Mouse (Mus musculus) kidney, postnatal 36 days (tissue): Measurements from ENCODE around the gene Ccnb1ip1.
"Not testable (repeated sequence)": the region's sequence is repeated elsewhere in the genome, so short reads cannot be mapped to it uniquely, and the experiment has no call there.

Source experiments
- DNase-seq, 2 experiments: peaks; one replicate each; pipeline ENCODE4 v3.0.0; 2021 to 2022; ENCODE audit warnings: mixed read lengths in 2 of 2

The Ccnb1ip1 gene

DNA sequence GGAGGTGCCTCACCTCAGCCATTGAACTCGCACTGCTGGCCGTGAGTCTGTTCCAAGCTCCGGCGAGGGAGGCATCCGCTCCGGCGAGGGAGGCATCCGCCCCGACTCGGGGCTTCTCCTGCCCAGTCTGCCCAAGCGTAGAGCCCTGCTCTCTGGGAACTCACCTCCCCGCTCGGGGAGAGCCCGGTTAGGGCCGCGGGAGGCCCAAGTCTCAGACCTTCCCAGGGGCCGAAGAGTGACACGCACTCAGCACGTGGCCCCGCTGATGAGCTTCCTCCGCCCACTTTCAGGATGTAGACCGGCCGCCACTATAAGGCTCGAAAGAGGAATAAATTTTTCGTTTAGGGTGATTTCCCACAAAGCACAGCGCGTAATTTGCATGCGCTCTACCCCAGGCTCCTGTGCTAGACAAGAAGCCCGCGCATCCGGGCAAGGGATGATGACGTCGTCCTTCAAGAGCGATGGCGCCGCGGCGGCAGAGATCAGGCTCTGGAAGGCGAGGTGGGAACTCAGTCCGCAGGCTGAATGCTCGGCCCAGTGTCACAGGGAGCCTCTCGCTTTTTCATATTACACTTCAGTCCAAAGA lies at the start of gene Ccnb1ip1, which contains the start of gene Parp2:
Gene Ccnb1ip1, minus strand, starts transcription at position 246 of the 586 bp plus-strand sequence.
Gene Parp2, plus strand, starts transcription at position 355 of the 586 bp plus-strand sequence.
- DNase-seq: peak; percentile 94 to 96

DNA sequence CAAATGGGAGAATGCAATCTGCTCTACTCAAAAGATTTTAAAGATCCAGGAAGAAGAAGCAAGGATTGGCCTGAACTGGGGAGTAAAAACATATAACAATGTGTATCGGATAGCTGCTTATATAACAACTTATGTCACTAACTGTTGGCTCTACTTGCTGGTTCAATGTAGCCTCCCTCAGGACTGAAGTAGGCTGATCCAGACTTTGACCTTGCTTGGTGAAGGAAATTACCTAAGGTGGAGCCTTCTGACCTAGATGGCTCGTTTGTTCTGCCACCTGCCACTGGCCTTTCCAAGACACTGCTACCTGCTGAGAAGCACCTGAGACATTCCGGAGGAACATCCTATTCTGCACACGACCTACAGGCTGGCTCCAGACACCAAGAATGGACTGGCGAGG lies 48.3 kb upstream of the Ccnb1ip1 start:
- DNase-seq: peak in 1 of 2 experiments; percentile 9

GRCm38 (mm10) chr14:50837236-50837635 lies 29.7 kb upstream of the Ccnb1ip1 start:
- DNase-seq: peak in 1 of 2 experiments; percentile 58

DNA sequence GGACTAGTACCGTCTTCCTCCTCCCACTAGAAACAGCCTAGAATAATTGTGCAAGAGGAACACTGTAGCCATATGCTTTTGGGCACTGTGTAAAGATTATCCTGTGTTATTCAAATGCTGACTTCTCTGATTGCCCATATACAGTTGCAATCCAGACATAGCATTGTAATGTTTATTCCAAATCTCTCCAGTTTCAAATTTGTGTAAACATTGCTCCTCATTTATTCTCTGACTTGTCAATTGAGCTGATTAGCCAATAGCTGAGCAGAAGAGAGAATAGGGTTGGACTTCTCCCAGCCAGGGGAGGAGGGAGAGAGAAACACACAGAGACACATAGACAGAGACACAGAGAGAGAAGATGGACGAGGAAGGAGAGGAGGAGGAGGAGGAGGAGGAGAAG lies 26.9 kb upstream of the Ccnb1ip1 start:
- DNase-seq: no peak

DNA sequence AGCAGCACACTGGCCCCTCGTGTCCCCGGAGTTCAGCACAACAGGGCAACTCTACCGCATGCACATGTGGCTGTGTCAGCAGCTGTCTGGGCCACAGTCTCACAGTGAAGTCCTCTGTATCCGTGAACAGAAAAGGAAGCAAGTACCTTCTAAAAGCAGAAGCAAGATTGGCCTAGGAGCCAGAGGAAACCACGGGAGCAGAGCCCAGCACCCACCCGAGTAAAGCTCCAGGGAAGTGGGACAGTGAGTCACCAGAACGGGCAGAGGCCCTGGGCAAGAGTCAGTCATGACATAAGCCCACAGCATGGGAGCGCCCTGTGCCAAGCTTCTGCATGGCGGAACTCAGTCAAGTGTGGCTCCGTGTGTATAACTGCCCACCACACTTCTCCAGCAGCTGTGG lies 26.4 kb upstream of the Ccnb1ip1 start:
- no peak for DNase-seq

- no peak for DNase-seq
These were observed 22.3 kb upstream of the Ccnb1ip1 start for GRCm38 (mm10) chr14:50829878-50830277.

DNA sequence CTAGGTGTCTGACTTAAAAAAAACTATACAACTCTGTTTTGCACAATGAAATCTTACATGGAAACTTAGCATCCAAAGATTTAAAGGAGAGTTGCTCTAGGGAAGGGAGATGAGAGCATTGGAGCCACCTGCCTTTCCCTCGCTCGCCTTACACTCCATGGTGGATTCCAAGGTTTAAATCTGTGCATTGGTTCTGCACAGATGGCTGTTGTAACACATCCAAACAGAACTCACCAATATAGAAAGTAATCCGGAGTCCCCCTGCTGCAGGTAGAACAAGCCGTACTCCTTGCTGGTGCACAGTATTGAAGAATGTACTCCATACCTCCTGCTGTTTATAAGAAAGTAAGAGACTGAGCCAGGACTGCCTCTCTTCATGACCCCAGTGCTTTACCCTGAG lies 19.0 kb upstream of the Ccnb1ip1 start:
- no peak for DNase-seq

- no peak for DNase-seq
These were observed 16.7 kb upstream of the Ccnb1ip1 start for GRCm38 (mm10) chr14:50824219-50824618.

DNA sequence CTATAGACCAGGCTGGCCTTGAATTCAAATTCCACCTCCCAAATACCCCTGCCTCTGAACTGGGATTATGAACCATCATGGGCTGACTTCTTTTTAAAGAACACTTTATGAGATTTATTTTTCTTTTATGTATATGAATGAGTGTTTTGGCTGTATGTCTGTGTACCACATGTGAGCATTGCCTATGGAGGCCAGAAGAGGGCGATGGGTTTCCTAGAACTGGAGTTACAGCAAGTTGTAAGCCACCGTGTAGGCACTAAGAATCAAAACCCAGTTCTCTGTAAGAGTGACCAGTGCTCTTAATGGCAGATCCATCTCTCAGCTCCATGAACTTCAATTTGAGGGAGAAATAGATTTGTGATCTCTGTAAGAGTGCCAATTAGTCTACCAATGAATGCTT lies 15.7 kb upstream of the Ccnb1ip1 start:
- no peak for DNase-seq

GRCm38 (mm10) chr14:50813060-50813459 lies 5.5 kb upstream of the Ccnb1ip1 start:
- DNase-seq: no peak

GRCm38 (mm10) chr14:50806469-50806868 lies 1.1 kb downstream of the Ccnb1ip1 start:
- DNase-seq: not testable (repeated sequence)

DNA sequence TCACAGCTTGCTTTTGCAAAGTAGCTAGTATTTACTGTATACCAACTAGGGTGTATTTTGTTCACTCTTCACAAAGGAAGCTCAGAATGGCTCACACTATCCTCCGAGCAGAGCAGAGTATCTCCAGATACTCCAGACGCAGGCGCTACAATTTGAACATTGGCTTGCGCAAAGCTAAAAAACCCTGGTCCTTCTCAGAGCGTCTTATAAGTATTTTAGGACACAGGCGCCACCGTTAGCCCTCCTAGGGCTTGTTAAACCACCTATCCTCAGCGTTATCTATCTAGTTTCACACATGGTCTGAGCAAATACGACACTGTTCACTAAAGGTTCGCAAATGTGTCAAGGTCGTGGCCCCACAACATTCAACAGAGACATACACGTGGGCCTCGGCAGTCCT lies 2.8 kb downstream of the Ccnb1ip1 start:
- DNase-seq: no peak

DNA sequence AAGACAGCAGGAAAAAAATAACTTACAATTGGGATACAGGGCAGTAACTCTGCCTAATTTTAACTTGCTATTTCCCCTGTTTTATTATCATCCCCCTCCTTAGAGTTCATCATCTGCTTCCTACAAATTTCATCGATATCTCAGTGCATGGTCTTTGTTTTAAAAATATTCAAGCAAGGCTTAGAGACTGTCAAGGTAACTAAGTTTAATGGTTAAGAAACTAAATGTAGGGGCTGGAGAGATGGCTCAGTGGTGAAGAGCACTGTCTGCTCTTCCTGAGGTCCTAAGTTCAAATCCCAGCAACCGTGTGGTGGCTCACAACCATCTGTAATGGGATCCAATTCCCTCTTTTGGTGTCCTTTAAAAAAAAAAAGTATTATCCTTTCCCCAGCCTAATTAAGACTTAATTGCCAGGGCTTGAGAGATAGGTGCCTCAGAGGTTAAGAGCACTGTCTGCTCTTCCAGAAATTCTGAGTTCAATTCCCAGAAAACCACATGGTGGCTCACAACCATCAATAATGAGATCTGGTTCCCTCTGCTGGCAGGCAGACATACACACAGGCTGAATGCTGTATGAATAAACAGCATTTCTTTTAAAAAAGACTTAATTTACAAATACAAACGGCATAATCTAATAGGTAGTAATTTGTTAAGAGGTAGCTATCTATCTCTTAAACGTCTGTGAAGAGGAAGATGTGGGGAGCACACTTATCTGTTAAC lies 4.5 kb downstream of the Ccnb1ip1 start:
- peak; percentile 17 to 45 for DNase-seq

GRCm38 (mm10) chr14:50802441-50802840 lies 5.1 kb downstream of the Ccnb1ip1 start:
- no peak for DNase-seq

- peak; percentile 40 to 46 for DNase-seq
These were observed 7.9 kb downstream of the Ccnb1ip1 start for GRCm38 (mm10) chr14:50799502-50800259.

- DNase-seq: peak; percentile 13 to 52
These were observed 9.0 kb downstream of the Ccnb1ip1 start for GRCm38 (mm10) chr14:50798512-50798911.

DNA sequence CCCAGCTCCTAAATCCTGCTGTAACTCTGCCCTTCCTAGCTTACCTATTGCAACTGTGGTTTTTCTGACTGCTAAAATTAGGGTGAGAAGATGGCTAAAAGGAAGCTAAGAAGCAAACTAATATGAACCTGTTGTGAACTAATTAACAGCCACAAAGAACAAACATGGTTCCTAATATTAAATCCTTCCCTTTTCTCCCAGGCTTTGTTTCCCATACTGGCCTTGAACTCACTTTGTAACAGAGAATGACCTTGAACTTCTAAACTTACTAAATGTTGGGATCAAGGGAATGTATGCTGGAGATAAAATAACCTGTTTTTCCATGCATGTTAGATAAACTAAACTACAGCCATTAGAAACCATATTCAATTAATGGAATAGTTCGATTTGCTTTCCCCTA lies 11.1 kb downstream of the Ccnb1ip1 start:
- DNase-seq: no peak

DNA sequence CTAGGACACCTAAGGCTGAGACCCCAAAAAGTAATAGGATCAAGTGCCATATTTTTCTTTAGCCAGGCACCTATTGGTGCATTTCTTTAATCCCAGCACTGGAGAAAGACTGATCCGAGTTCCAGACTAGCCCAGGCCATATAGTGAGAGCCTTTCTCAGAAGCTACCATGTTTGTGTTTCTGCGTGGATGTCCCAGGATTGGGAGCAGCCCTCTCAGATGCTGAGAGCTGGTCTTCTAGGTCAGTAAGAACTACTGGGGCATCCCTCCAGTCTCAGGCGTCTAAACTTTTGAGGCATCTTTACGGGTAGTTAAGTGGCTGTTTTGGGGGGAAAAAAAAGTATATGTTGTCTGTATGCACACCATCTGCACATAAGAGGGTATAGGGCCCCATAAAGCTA lies 11.6 kb downstream of the Ccnb1ip1 start:
- no peak for DNase-seq

GRCm38 (mm10) chr14:50795261-50795935 lies 12.1 kb downstream of the Ccnb1ip1 start:
- no peak for DNase-seq

- no peak for DNase-seq
These were observed 19.4 kb downstream of the Ccnb1ip1 start for GRCm38 (mm10) chr14:50788157-50788556.

DNA sequence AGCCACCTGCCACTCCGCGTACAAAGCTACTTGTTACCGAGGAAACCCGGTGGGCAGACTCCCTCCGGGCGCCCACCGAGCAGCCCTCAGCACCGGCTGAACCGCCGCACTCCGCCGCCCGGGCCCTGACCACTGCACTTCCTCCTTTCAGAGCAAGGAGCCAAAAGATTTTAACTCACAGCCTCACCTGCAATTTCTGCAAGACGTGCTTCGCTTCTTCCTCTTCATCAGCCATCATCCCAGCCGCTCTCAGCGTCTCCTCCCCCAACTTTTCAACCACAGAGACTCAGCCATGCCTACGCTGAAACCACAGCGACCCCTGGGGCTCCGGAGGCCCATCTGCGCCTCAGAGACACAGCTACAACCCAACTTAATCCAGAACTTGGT lies 22.3 kb downstream of the Ccnb1ip1 start, which contains the start of gene Ttc5:
Gene Ttc5, minus strand, starts transcription at position 269 of the 387 bp plus-strand sequence.
- peak; percentile 92 to 97 for DNase-seq

GRCm38 (mm10) chr14:50784391-50785250 lies 22.9 kb downstream of the Ccnb1ip1 start:
- peak in 1 of 2 experiments; percentile 36 for DNase-seq
